Mouse (Mus musculus) limb, embryonic 15.5 days (tissue): ENCODE data around the gene Pik3ip1. TPM values are rescaled to one million over a fixed set of nuclear protein-coding genes. Genes with fewer than 3 reads are reported as not detected.

Experiments
- ATAC-seq: fragments of 200-750 bp; cut with Nextera tagmentation; 2 replicates; pipeline ENCODE4 v1.8.0; 2017; ENCODE audit warnings: low read depth, moderate TSS enrichment; ENCODE audit not compliant: insufficient number of reproducible peaks, low FRiP score, low TSS enrichment
- H3K27ac ChIP-seq: fragments of 300-500 bp; sonication (generic); 2 replicates; pipeline ENCODE4 v1.5.1; 2015; ENCODE audit warnings: moderate library complexity, mild to moderate bottlenecking, inconsistent platforms
- H3K27me3 ChIP-seq: fragments of 300-500 bp; sonication (generic); 2 replicates; pipeline ENCODE4 v1.6.1; 2015; ENCODE audit warnings: inconsistent platforms
- H3K36me3 ChIP-seq: fragments of 300-500 bp; sonication (generic); 2 replicates; pipeline ENCODE4 v1.6.1; 2015; ENCODE audit warnings: inconsistent platforms
- H3K4me1 ChIP-seq: fragments of 300-500 bp; sonication (generic); 2 replicates; pipeline ENCODE4 v1.6.1; 2015; ENCODE audit warnings: inconsistent platforms
- H3K4me2 ChIP-seq: fragments of 300-500 bp; sonication (generic); 2 replicates; pipeline ENCODE4 v1.6.1; 2015; ENCODE audit warnings: mild to moderate bottlenecking, inconsistent platforms
- H3K4me3 ChIP-seq: fragments of 300-500 bp; sonication (generic); 2 replicates; pipeline ENCODE4 v1.5.1; 2015; ENCODE audit warnings: mild to moderate bottlenecking, inconsistent platforms
- H3K9ac ChIP-seq: fragments of 300-500 bp; sonication (generic); 2 replicates; pipeline ENCODE4 v1.6.1; 2015; ENCODE audit warnings: inconsistent platforms
- H3K9me3 ChIP-seq: fragments of 300-500 bp; sonication (generic); 2 replicates; pipeline ENCODE4 v1.6.1; 2016; ENCODE audit warnings: inconsistent platforms
- WGBS: fragments of 180-500 bp; shearing (Covaris S2); methylation state at CpG from one replicate; pipeline ENCODE4 v1.1.7; 2015; 5-methylcytosine and 5-hydroxymethylcytosine counted together
- polyA plus RNA-seq: library from polyadenylated mRNA; unstranded; fragments of >200 nt; fragmentation: Nextera tagmentation; extraction: Ambion mirVana; gene quantifications from 2 replicates; pipeline ENCODE4 v1.2.1, GENCODE M21; 2015

Gene Pik3ip1
- polyA plus RNA-seq, 1 experiment from 2014 or later: 15.6 TPM

DNA sequence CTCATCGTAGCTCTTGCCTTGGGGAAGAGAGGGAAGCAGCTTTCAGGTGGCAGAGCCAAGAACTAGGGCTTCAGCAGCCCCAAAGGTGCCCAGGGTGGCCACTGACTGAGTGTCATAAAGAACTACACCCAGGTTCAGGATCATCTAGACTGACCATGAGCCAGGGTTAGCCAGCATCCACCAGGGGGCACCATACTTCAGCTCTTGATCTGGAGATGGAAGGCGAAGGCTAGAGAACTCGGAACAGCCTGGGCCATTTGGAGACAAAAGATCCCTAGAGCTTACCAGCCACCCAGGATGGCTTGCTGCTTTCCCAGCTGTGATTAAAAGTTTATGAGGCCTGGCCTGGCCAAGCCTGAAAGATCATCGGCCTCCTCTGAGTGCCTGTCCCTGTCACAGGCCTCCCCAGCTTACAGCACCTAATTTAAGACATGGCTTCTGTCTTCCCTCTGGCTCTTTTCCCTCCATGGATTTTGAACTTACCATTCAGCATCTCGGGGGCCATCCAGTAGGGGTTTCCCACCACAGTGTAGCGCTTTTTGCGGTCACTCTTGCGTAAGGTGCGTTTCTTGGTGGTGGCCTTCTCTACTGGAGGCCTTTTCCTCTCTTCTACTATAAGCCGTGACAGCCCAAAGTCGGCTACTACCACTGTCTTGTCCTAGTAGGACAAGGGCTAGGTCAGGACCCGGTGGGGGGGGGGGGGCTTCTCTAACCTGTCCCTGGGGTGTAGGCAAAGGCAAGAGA, 17.1 kb downstream of the Pik3ip1 start:
- 63% methylated on average over 12 of the region's 12 CpGs for WGBS
- no peak for ATAC-seq
- H3K9ac ChIP-seq: no peak overlapping the region
- no peak overlapping the region for H3K4me2 ChIP-seq
- peaks cover 14% of the 10 kb centered on the region for H3K4me1 ChIP-seq
- no peak overlapping the region for H3K4me3 ChIP-seq
- H3K36me3 ChIP-seq: peaks cover 62% of the 10 kb centered on the region
- no peaks in the 10 kb centered on the region for H3K9me3 ChIP-seq
- no peaks in the 10 kb centered on the region for H3K27me3 ChIP-seq
- H3K27ac ChIP-seq: no peak overlapping the region

DNA sequence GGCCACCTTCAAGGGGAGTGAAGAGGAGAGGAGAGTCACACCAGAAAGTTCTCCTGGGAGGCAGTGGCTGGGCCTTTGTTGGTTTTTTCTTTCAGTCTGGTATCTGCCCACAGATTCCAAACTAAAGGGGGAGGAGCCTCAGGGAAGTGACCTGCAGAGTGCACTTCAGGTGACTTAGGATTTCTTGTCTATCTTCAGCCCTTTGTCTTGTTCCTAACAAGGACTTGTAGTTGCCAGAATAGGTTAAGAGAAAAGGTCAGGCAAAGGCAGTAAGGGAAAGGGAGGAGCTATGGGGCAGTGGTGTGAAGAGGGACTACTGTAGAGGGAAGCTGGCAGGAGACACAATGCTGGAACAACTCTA, 17.6 kb downstream of the Pik3ip1 start:
- no peak overlapping the region for H3K4me2 ChIP-seq
- H3K9ac ChIP-seq: no peak overlapping the region
- no peaks in the 10 kb centered on the region for H3K27me3 ChIP-seq
- no peak overlapping the region for H3K27ac ChIP-seq
- H3K4me1 ChIP-seq: peaks cover 14% of the 10 kb centered on the region
- no peak overlapping the region for H3K4me3 ChIP-seq
- peaks cover 62% of the 10 kb centered on the region for H3K36me3 ChIP-seq
- H3K9me3 ChIP-seq: no peaks in the 10 kb centered on the region
- no peak for ATAC-seq

GRCm38 (mm10) chr11:3348576-3349342, 18.6 kb downstream of the Pik3ip1 start:
- WGBS: 27% methylated on average over 6 of the region's 6 CpGs
- Histone ChIP-seq H3K27me3 (no peaks in the 10 kb centered on the region), H3K4me2 (no peak overlapping the region), H3K9ac (no peak overlapping the region), H3K36me3 (peaks cover 62% of the 10 kb centered on the region), H3K27ac (peak overlapping the region; percentile 50; the same call in 1 of the 2 replicates), H3K4me1 (peaks cover 14% of the 10 kb centered on the region), H3K9me3 (no peaks in the 10 kb centered on the region), H3K4me3 (no peak overlapping the region)
- ATAC-seq: 0 out of 2 replicates have a peak, but pooled peaks have one; percentile 22

GRCm38 (mm10) chr11:3349343-3349695, 19.1 kb downstream of the Pik3ip1 start:
- ATAC-seq: no peak
- WGBS: 78% methylated on average over 4 of the region's 4 CpGs
- H3K9ac ChIP-seq: no peak overlapping the region
- H3K4me1 ChIP-seq: peaks cover 14% of the 10 kb centered on the region
- H3K4me2 ChIP-seq: no peak overlapping the region
- 0 out of 2 replicates have a peak overlapping the region, but pooled peaks have one; percentile 50 for H3K27ac ChIP-seq
- no peaks in the 10 kb centered on the region for H3K27me3 ChIP-seq
- no peaks in the 10 kb centered on the region for H3K9me3 ChIP-seq
- peaks cover 65% of the 10 kb centered on the region for H3K36me3 ChIP-seq
- H3K4me3 ChIP-seq: no peak overlapping the region

DNA sequence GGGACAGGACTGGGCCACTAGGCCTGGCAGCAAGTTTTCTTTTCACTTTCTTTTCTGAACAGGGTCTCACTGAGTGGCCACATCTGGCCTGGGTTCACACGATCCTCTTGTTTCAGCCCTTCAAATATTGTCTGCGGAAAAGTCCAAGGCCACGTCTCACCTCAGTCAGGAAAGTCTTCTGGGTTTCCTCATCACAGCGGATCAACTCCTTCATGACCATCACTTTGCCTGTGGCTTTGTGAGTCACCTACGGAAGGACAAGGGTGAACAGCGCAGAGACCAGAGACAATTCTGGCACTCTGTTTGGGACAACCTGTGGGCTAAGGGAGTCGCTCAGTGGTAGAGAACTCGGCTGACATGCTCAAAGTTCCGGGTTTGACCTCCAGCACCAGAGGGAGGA, 21.9 kb downstream of the Pik3ip1 start:
- ATAC-seq: no peak
- Histone ChIP-seq H3K9ac (no peak overlapping the region), H3K36me3 (peaks cover 60% of the 10 kb centered on the region), H3K9me3 (no peaks in the 10 kb centered on the region), H3K27ac (no peak overlapping the region), H3K4me3 (no peak overlapping the region), H3K4me2 (no peak overlapping the region), H3K4me1 (peaks cover 14% of the 10 kb centered on the region), H3K27me3 (no peaks in the 10 kb centered on the region)
- 93% methylated on average over 9 of the region's 9 CpGs for WGBS

DNA sequence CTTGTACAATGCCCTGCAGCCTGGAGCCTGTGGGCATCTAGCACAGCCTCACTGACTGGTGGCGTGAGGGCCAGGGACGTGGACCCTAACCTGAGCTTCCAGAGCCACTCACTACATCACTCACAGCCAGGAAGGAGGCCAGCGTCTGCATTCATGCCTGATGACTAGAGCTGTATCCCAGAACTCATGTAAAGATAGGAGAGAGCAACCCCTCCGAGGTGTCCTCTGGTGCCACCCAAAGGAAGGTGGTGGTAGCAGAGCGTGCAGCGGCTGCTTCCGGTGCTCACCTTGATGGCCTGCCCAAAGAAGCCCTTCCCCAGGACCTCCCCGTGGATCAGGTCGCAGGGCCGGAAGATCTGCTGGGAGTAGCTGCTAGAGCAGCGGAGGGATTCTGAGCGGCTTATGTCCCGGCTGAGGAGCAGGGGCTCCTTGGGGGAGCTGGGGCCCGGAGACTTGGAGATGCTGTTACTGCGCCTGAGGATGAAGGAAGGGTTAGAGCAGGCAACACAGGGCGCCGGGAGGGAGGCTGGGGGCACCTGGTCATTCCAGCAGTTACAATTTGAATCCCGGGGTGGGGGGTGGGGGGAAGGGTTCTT, 22.9 kb downstream of the Pik3ip1 start:
- Histone ChIP-seq H3K9me3 (no peaks in the 10 kb centered on the region), H3K9ac (no peak overlapping the region), H3K4me1 (peaks cover 13% of the 10 kb centered on the region), H3K27me3 (no peaks in the 10 kb centered on the region), H3K27ac (no peak overlapping the region), H3K4me3 (no peak overlapping the region), H3K36me3 (peaks cover 67% of the 10 kb centered on the region), H3K4me2 (no peak overlapping the region)
- no peak for ATAC-seq
- WGBS: 56% methylated on average over 18 of the region's 18 CpGs

- no peak overlapping the region for H3K4me3 ChIP-seq
- 52% methylated on average over 3 of the region's 3 CpGs for WGBS
Observed at GRCm38 (mm10) chr11:3362854-3363253, 32.7 kb downstream of the Pik3ip1 start.

GRCm38 (mm10) chr11:3366411-3366810, 36.2 kb downstream of the Pik3ip1 start:
- Histone ChIP-seq H3K27ac (peak overlapping the region; percentile 6; the same call in 1 of the 2 replicates), H3K4me1 (peaks cover 17% of the 10 kb centered on the region), H3K9ac (no peak overlapping the region)

More at GRCm38 (mm10) chr11:3362854-3363253, 32.7 kb downstream of the Pik3ip1 start:
- Histone ChIP-seq H3K9me3 (no peaks in the 10 kb centered on the region), H3K4me2 (no peak overlapping the region), H3K4me1 (0 out of 2 replicates have a peak, but pooled peaks cover 2% of the 10 kb centered on the region), H3K27ac (no peak overlapping the region), H3K27me3 (no peaks in the 10 kb centered on the region), H3K36me3 (peaks cover 31% of the 10 kb centered on the region), H3K9ac (no peak overlapping the region)
- ATAC-seq: no peak

DNA sequence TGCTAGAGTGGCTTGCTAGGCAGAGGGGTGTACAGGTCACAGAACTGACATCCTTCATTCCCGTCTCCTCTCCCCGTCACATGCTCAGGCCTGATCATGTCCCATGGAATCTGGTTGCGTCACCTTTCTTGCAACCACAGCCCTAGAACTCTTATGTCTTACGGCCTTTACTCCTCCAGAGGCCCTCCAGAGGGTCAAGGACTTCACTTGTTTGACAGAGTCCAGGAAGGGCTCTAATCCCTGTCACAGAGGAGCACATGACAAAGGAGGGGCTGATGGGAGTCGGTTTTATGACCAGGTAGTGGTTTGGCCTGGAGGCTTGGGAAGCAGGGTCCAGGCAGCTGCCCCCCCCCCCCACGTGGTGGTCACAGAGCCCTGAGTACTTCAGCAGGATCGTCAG, 38.8 kb downstream of the Pik3ip1 start:
- ATAC-seq: no peak
- Histone ChIP-seq H3K9ac (no peak overlapping the region), H3K36me3 (no peaks in the 10 kb centered on the region), H3K4me2 (peak overlapping the region; percentile 78; the same call in 1 of the 2 replicates), H3K4me1 (peaks cover 32% of the 10 kb centered on the region), H3K4me3 (no peak overlapping the region), H3K27ac (0 out of 2 replicates have a peak overlapping the region, but pooled peaks have one; percentile 76), H3K9me3 (no peaks in the 10 kb centered on the region), H3K27me3 (no peaks in the 10 kb centered on the region)
- WGBS: 44% methylated on average over 7 of the region's 7 CpGs

More at GRCm38 (mm10) chr11:3366411-3366810, 36.2 kb downstream of the Pik3ip1 start:
- peaks cover 4% of the 10 kb centered on the region; the same call in 1 of the 2 replicates for H3K36me3 ChIP-seq
- no peak overlapping the region for H3K4me3 ChIP-seq
- H3K27me3 ChIP-seq: no peaks in the 10 kb centered on the region
- no peak overlapping the region for H3K4me2 ChIP-seq
- no peak for ATAC-seq
- WGBS: 72% methylated on average over 7 of the region's 7 CpGs
- no peaks in the 10 kb centered on the region for H3K9me3 ChIP-seq

GRCm38 (mm10) chr11:3369449-3369848, 39.2 kb downstream of the Pik3ip1 start:
- H3K36me3 ChIP-seq: no peaks in the 10 kb centered on the region
- 73% methylated on average over 5 of the region's 5 CpGs for WGBS
- no peak for ATAC-seq
- H3K4me3 ChIP-seq: no peak overlapping the region; the same call in 1 of the 2 replicates
- no peaks in the 10 kb centered on the region for H3K27me3 ChIP-seq
- peak overlapping the region; percentile 78; the same call in 1 of the 2 replicates for H3K4me2 ChIP-seq
- H3K4me1 ChIP-seq: peaks cover 36% of the 10 kb centered on the region
- peak overlapping the region; percentile 76 for H3K27ac ChIP-seq
- no peaks in the 10 kb centered on the region for H3K9me3 ChIP-seq
- no peak overlapping the region for H3K9ac ChIP-seq

DNA sequence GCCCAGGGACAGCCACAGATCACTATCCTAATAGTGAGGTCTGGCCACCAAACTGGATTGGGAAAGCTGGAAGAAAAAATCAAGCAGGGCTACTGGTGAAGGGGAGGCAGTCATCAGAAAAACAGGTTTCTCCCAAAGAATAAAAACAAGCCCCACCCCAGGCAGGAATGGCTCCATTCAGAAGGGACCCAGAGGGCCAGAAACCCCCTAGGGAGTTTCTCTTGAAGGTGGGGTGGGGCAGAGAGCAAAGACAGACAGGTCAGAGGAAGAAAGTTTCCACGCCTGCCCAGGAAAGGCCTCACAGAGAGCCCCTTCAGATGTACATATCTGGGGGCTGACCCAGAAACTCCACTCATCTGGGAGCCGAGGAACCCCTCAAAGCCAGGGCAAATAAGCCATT, 40.0 kb downstream of the Pik3ip1 start:
- Histone ChIP-seq H3K9me3 (no peaks in the 10 kb centered on the region), H3K27ac (peak overlapping the region; percentile 76), H3K36me3 (no peaks in the 10 kb centered on the region), H3K27me3 (no peaks in the 10 kb centered on the region), H3K4me1 (peaks cover 43% of the 10 kb centered on the region), H3K4me2 (peak overlapping the region; percentile 78), H3K4me3 (peak overlapping the region; percentile 57), H3K9ac (peak overlapping the region; percentile 37; the same call in 1 of the 2 replicates)
- ATAC-seq: no peak
- WGBS: 61% methylated on average over 2 of the region's 2 CpGs
